Mouse (Mus musculus) midbrain, postnatal 0 days (tissue): Measurements from ENCODE around the gene Arih2. TPM values are rescaled to one million over a fixed set of nuclear protein-coding genes. Genes with fewer than 3 reads are reported as not detected.

ENCODE experiments used
- ATAC-seq: fragments of 200-750 bp; cut with Nextera tagmentation; 2 replicates; pipeline ENCODE4 v1.8.0; 2017; ENCODE audit warnings: moderate number of reproducible peaks, mild to moderate bottlenecking, moderate TSS enrichment, moderate library complexity; ENCODE audit not compliant: low FRiP score
- DNase-seq: peaks from one replicate; pipeline ENCODE4 v3.0.0-alpha.2; 2015; ENCODE audit warnings: low spot score
- H3K27ac ChIP-seq: fragments of 300-500 bp; sonication (generic); 2 replicates; pipeline ENCODE4 v1.5.1; 2014; ENCODE audit warnings: low read depth, mild to moderate bottlenecking, low read length, mixed read lengths
- H3K27me3 ChIP-seq: fragments of 300-500 bp; sonication (generic); 2 replicates; pipeline ENCODE4 v1.6.1; 2014; ENCODE audit warnings: low read length, control low read depth, mixed read lengths; ENCODE audit not compliant: insufficient read depth
- H3K36me3 ChIP-seq: fragments of 300-500 bp; sonication (generic); 2 replicates; pipeline ENCODE4 v1.6.1; 2014; ENCODE audit warnings: low read length, control low read depth, mixed read lengths; ENCODE audit not compliant: insufficient read depth
- H3K4me1 ChIP-seq: fragments of 300-500 bp; sonication (generic); 2 replicates; pipeline ENCODE4 v1.6.1; 2014; ENCODE audit warnings: mild to moderate bottlenecking, control low read depth, antibody characterized with exemption, low read length, mixed read lengths; ENCODE audit not compliant: insufficient read depth
- H3K4me2 ChIP-seq: fragments of 300-500 bp; sonication (generic); 2 replicates; pipeline ENCODE4 v1.6.1; 2014; ENCODE audit warnings: low read depth, mild to moderate bottlenecking, low read length, mixed read lengths; ENCODE audit not compliant: poor library complexity, severe bottlenecking
- H3K4me3 ChIP-seq: fragments of 300-500 bp; sonication (generic); 2 replicates; pipeline ENCODE4 v1.5.1; 2014; ENCODE audit warnings: low read depth, mild to moderate bottlenecking, low read length, moderate library complexity
- H3K9ac ChIP-seq: fragments of 300-500 bp; sonication (generic); replicated peaks from 2 replicates; pipeline ENCODE4 v1.6.1; 2014; ENCODE audit warnings: mild to moderate bottlenecking, low read length, moderate library complexity, mixed read lengths; ENCODE audit not compliant: poor library complexity, severe bottlenecking
- H3K9me3 ChIP-seq: fragments of 300-500 bp; sonication (generic); 2 replicates; pipeline ENCODE4 v1.6.1; 2016; ENCODE audit warnings: low read length, control low read depth
- CTCF ChIP-seq: IDR thresholded peaks from 2 replicates; pipeline ENCODE4 v1.5.1; 2016; ENCODE audit warnings: antibody characterized with exemption, mild to moderate bottlenecking
- WGBS: fragments of 180-500 bp; shearing (Covaris S2); extraction: QIAGEN DNeasy Blood & Tissue Kit; methylation state at CpG from one replicate; pipeline ENCODE4 v1.1.7; 2014; 5-methylcytosine and 5-hydroxymethylcytosine counted together
- polyA plus RNA-seq: library from polyadenylated mRNA; unstranded; fragments of >200 nt; fragmentation: Nextera tagmentation; extraction: Ambion mirVana; gene quantifications from 2 replicates; pipeline ENCODE4 v1.2.1, GENCODE M21; 2015
- total RNA-seq: library from RNA; depleted of rRNA; stranded (reverse); fragments of >200 nt; gene quantifications from 2 replicates; pipeline ENCODE4 v1.2.3, GENCODE M21; 2014

Arih2 gene
- total and polyA plus RNA-seq, 2 experiments from 2014 or later, result 36.7 to 43.1 TPM

DNA sequence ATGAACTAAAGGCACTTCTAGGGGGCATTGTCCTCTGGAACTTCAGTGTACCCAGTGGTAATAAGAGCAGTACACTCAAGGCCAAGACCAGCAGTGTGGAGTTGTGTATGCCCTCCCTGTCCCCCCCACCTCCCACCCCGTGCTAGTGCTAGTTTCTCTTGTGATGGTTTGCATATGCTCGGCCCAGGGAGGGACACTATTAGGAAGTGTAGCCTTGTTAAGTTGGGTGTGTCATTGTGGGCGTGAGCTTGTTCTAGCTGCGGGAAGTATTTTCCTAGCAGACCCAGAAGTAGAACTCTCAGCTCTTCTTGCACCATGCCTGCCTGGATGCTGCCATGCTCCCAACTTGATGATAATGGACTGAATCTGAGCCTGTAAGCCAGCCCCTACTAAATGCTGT, 47.2 kb downstream of the Arih2 start:
- peaks cover 32% of the 10 kb centered on the region for H3K36me3 ChIP-seq
- no peak for DNase-seq
- TF ChIP-seq CTCF, result no peak
- no peaks in the 10 kb centered on the region for H3K9me3 ChIP-seq
- H3K4me2 ChIP-seq, result no peak overlapping the region
- WGBS, result 81% methylated on average over 4 of the region's 4 CpGs
- H3K4me1 ChIP-seq, result no peaks in the 10 kb centered on the region
- no peak overlapping the region for H3K4me3 ChIP-seq
- no peak overlapping the region for H3K9ac ChIP-seq
- H3K27ac ChIP-seq, result no peak overlapping the region
- no peaks in the 10 kb centered on the region for H3K27me3 ChIP-seq
- no peak for ATAC-seq

DNA sequence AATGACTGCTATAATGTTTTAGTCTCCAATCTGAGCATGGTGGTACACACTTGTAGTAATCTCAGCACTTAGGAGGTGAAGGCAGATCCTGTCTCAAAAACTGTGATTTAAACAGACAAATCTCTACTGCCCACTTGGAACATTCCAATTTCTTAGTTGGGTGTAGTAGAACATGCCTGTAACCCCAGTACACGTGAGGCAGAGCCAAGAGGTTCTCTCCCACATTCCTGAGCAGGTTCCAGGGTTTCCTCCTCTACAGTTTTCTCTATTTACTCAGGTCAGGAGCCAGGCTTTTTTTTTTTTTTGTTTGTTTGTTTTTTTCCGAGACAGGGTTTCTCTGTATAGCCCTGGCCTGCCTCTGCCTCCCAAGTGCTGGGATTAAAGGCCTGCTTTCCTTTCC, 49.2 kb downstream of the Arih2 start:
- ATAC-seq, result no peak
- 53% methylated on average over 2 of the region's 2 CpGs for WGBS

DNA sequence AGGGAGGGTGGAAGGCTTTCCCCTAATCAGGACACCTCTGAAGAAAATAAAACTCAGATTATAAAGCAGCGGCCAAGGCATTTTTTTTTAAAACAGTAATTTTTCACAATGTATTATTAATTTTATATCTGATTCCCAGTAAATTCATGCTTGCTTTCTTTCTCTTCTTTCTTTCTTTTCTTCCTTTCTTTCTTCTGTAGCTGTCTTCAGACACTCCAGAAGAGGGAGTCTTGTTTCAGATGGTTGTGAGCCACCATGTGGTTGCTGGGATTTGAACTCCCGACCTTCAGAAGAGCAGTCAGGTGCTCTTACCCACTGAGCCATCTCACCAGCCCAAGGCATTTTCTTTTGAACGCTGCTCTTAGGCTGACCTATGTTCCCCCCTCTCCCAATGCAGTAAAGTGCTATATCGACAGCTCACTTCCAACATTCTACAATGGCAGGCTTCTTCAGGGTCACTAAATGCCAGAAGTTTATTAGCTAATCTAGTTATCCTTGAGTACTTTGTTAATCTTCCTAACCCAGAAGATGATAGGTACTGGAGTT, 50.1 kb downstream of the Arih2 start:
- Histone ChIP-seq H3K9ac (no peak overlapping the region), H3K36me3 (peaks cover 14% of the 10 kb centered on the region), H3K27ac (no peak overlapping the region), H3K27me3 (no peaks in the 10 kb centered on the region), H3K4me3 (no peak overlapping the region), H3K4me1 (no peaks in the 10 kb centered on the region), H3K9me3 (no peaks in the 10 kb centered on the region), H3K4me2 (no peak overlapping the region)
- WGBS, result 83% methylated on average over 4 of the region's 4 CpGs
- ATAC-seq (no peak), DNase-seq (peak; percentile 27)
- no peak for TF ChIP-seq CTCF

More for the DNA sequence above, 49.2 kb downstream of the Arih2 start:
- H3K4me2 ChIP-seq, result no peak overlapping the region
- H3K9me3 ChIP-seq, result no peaks in the 10 kb centered on the region
- H3K36me3 ChIP-seq, result peaks cover 20% of the 10 kb centered on the region
- no peak overlapping the region for H3K4me3 ChIP-seq
- no peak overlapping the region for H3K9ac ChIP-seq
- H3K27me3 ChIP-seq, result no peaks in the 10 kb centered on the region
- H3K4me1 ChIP-seq, result no peaks in the 10 kb centered on the region
- DNase-seq, result no peak
- no peak for TF ChIP-seq CTCF
- no peak overlapping the region for H3K27ac ChIP-seq

DNA sequence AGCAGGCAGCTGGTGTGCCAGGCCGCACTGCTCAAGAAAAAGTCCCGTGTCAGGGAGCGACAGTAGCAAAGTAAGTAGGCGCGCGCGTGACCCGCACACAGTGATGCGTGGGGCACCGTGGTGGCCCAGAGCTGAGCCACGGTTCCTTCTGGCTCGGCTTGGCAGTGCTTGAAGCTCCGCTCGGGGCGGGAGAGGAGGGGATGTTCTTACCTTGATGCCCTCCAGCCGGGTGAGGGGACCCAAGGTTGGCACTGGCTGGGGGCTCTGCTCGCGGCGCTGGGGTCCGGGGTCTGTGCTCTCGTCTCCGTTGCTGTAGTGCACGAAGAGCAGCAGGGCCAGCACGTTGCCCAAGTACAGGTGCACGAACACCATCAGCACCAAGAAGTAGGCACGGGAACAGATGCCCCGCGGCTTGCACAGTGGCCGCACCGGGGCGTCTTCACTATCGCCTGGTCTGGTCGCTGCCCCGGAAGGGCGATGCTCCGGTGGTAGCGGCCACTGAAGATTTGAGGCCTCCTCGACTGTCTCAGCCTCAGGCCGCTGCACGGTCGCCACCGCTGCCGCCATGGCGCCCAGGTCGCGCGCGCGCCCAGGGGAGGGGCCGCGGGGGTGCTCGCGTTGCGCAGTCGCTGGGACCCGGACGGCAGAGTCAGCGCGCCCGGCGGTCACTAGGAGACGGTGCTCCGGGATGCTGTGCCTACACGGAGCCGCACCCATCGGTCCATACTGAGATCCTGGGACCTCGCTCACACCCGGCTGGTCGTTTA, 52.0 kb downstream of the Arih2 start, which contains the start of gene P4htm:
TSS of gene P4htm (minus strand) at position 670 of the 767 bp plus-strand sequence.
- under 1% methylated on average over 62 of the region's 69 CpGs for WGBS
- Histone ChIP-seq H3K36me3 (no peaks in the 10 kb centered on the region; the same call in 1 of the 2 replicates), H3K4me3 (peak within 1 kb of the TSS; percentile 74), H3K27ac (peak within 1 kb of the TSS; percentile 85), H3K9me3 (no peaks in the 10 kb centered on the region), H3K27me3 (no peaks in the 10 kb centered on the region), H3K4me2 (peak within 1 kb of the TSS; percentile 94), H3K9ac (peak within 1 kb of the TSS; percentile 87), H3K4me1 (no peaks in the 10 kb centered on the region)
- TF ChIP-seq CTCF, result no peak
- ATAC-seq (peak; percentile 89), DNase-seq (peak; percentile 75)

DNA sequence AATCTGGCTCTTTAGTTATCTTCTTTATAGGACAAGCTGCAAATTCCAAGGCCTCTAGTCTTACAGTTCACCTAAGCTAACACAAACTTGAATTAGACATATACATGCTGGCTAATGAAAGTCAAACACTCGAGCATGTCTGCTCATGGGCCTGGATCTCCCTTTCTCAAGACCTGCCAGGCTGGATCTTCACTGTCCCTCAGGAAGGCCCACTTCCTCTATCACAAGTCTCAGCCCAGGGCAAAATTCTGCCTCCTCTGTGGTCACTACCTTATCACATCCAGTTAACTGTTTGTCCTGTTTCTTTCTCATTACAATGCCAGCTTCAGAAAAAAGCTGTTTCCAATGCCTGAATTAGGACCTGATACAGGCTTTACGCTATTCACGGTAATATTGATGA, 54.8 kb downstream of the Arih2 start:
- no peaks in the 10 kb centered on the region for H3K36me3 ChIP-seq
- H3K27me3 ChIP-seq, result no peaks in the 10 kb centered on the region
- WGBS, result 87% methylated on average over 3 of the region's 3 CpGs
- ATAC-seq, result no peak
- TF ChIP-seq CTCF, result no peak
- DNase-seq, result no peak
- H3K9ac ChIP-seq, result no peak overlapping the region
- H3K4me2 ChIP-seq, result no peak overlapping the region
- no peaks in the 10 kb centered on the region for H3K9me3 ChIP-seq
- no peak overlapping the region for H3K4me3 ChIP-seq
- H3K4me1 ChIP-seq, result no peaks in the 10 kb centered on the region
- no peak overlapping the region for H3K27ac ChIP-seq

DNA sequence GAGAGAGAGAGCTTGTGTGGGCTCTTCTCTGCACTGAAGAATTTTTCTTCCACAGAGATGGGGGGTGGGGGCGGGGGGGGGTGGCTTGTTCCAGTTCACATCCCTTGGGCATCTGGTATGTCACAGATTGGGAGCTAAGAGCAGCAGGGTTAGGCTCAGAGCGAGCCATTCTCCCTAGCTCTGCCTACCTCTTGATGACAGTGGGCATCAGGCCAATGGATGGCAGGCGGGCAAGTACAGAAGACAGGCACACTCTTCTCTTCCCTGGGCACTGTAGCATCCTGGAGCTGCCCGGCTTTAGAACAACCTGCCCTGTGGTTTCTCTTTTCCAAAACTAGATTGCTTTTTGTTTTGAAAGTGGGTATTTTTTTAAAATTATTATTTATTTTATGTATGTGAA, 57.7 kb downstream of the Arih2 start:
- no peak overlapping the region for H3K27ac ChIP-seq
- ATAC-seq (no peak), DNase-seq (no peak)
- no peaks in the 10 kb centered on the region for H3K9me3 ChIP-seq
- H3K4me1 ChIP-seq, result peaks cover 26% of the 10 kb centered on the region
- no peak overlapping the region for H3K4me2 ChIP-seq
- no peak overlapping the region for H3K9ac ChIP-seq
- no peaks in the 10 kb centered on the region for H3K27me3 ChIP-seq
- 84% methylated on average over 4 of the region's 4 CpGs for WGBS
- no peaks in the 10 kb centered on the region for H3K36me3 ChIP-seq
- no peak for TF ChIP-seq CTCF
- no peak overlapping the region for H3K4me3 ChIP-seq
